Mouse (Mus musculus) liver, embryonic 14.5 days (tissue): ENCODE results near the gene Olfr467.

Experiments used
- CTCF ChIP-seq: IDR thresholded peaks from 2 replicates; pipeline ENCODE4 v1.5.1; 2016; ENCODE audit warnings: antibody characterized with exemption, low read depth, control low read depth
- EP300 ChIP-seq: IDR thresholded peaks from 2 replicates; pipeline ENCODE4 v1.6.1; 2016; ENCODE audit warnings: antibody characterized with exemption, low read depth

GRCm38 (mm10) chr7:107796500-107796899, 15.6 kb upstream of the Olfr467 start:
- no peak for TF ChIP-seq CTCF
- no peak for TF ChIP-seq EP300
